Mouse (Mus musculus): ENCODE data around the gene Cfc1. TPM values are rescaled to one million over a fixed set of nuclear protein-coding genes. Genes with fewer than 3 reads are reported as not detected.
"Not testable (repeated sequence)": the region's sequence is repeated elsewhere in the genome, so short reads cannot be mapped to it uniquely, and the experiment has no call there.

Gene Cfc1
- total and polyA plus RNA-seq, 3 experiments: 0.11 TPM; not detected in 2

GRCm38 (mm10) chr1:34518259-34518658 lies 17.2 kb upstream of the Cfc1 start:
- no peak for TF ChIP-seq POLR2AphosphoS5 (IDR thresholded peaks at IDR 0.05; ENCODE audit: insufficient replicate concordance, low read depth, low read length)
- no peak for TF ChIP-seq GATA2 (IDR thresholded peaks at IDR 0.05; ENCODE audit: borderline replicate concordance, low read depth, low read length)
- TF ChIP-seq CTCF (IDR thresholded peaks at IDR 0.05; ENCODE audit: low read depth, low read length): no peak
- no peak for TF ChIP-seq GATA1 (IDR thresholded peaks at IDR 0.05; ENCODE audit: borderline replicate concordance, low read length)
- no peak for TF ChIP-seq TAL1 (conservative IDR thresholded peaks at IDR 0.05; ENCODE audit: low read depth, low read length)
- no peak overlapping the region for H3K4me3 ChIP-seq (ENCODE audit: low read depth, low read length)
- peaks cover 28% of the 10 kb centered on the region for H3K27me3 ChIP-seq (ENCODE audit: insufficient read depth, low read length)
- DNase-seq (ENCODE audit: low spot score) (no peak), ATAC-seq (ENCODE audit: extremely low read depth, insufficient number of reproducible peaks, low FRiP score, poor library complexity, severe bottlenecking) (no peak)
- no peaks in the 10 kb centered on the region for H3K9me3 ChIP-seq (replicated peaks)
- no peaks in the 10 kb centered on the region for H3K36me3 ChIP-seq (replicated peaks)
- H3K4me1 ChIP-seq (ENCODE audit: insufficient read depth, low read depth, low read length): peaks cover 22% of the 10 kb centered on the region

GRCm38 (mm10) chr1:34522205-34522849 lies 13.1 kb upstream of the Cfc1 start:
- ATAC-seq (ENCODE audit: extremely low read depth, insufficient number of reproducible peaks, low FRiP score, poor library complexity, severe bottlenecking) (no peak), DNase-seq (ENCODE audit: low spot score) (no peak)
- H3K27me3 ChIP-seq (ENCODE audit: insufficient read depth, low read length): peaks cover 30% of the 10 kb centered on the region
- no peak overlapping the region for H3K4me3 ChIP-seq (ENCODE audit: low read depth, low read length)
- no peaks in the 10 kb centered on the region; the same call in 1 of the 2 replicates for H3K4me1 ChIP-seq (ENCODE audit: insufficient read depth, low read depth, low read length)
- H3K9me3 ChIP-seq (replicated peaks): no peaks in the 10 kb centered on the region
- no peaks in the 10 kb centered on the region for H3K36me3 ChIP-seq (replicated peaks)
- no peak for TF ChIP-seq POLR2AphosphoS5 (IDR thresholded peaks at IDR 0.05; ENCODE audit: insufficient replicate concordance, low read depth, low read length)
- TF ChIP-seq CTCF (IDR thresholded peaks at IDR 0.05; ENCODE audit: low read depth, low read length): no peak
- TF ChIP-seq GATA1 (IDR thresholded peaks at IDR 0.05; ENCODE audit: borderline replicate concordance, low read length): no peak
- TF ChIP-seq GATA2 (IDR thresholded peaks at IDR 0.05; ENCODE audit: borderline replicate concordance, low read depth, low read length): no peak
- TF ChIP-seq TAL1 (conservative IDR thresholded peaks at IDR 0.05; ENCODE audit: low read depth, low read length): no peak

- Histone ChIP-seq H3K27me3 (ENCODE audit: insufficient read depth, low read length) (peaks cover 30% of the 10 kb centered on the region), H3K4me3 (ENCODE audit: low read depth, low read length) (no peak overlapping the region), H3K4me1 (ENCODE audit: insufficient read depth, low read depth, low read length) (no peaks in the 10 kb centered on the region; the same call in 1 of the 2 replicates), H3K9me3 (replicated peaks) (no peaks in the 10 kb centered on the region), H3K36me3 (replicated peaks) (no peaks in the 10 kb centered on the region)
- ATAC-seq (ENCODE audit: extremely low read depth, insufficient number of reproducible peaks, low FRiP score, poor library complexity, severe bottlenecking): no peak
- no peak for DNase-seq (ENCODE audit: low spot score)
- no peak for TF ChIP-seq GATA1 (IDR thresholded peaks at IDR 0.05; ENCODE audit: borderline replicate concordance, low read length)
Observed at GRCm38 (mm10) chr1:34522850-34523244, 12.6 kb upstream of the Cfc1 start.

DNA sequence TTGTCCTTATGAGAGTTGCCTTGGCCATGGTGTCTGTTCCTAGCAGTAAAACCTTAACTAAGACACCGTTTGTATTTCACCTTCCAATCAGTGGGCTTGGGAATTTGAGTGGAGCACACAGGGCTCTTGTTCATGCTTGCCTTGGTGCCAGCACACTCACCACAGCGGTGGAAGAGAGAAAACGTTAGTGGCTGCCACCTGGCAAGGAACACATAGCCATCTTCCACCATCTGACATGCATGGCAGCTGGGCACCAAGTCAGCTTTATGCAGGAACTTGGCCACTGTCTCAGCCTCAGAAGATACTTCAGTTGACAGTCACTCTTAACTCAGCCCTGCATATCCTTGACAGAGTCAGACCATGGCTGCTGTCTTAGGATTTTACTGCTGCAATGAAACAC lies 11.8 kb upstream of the Cfc1 start:
- peaks cover 32% of the 10 kb centered on the region for H3K27me3 ChIP-seq (ENCODE audit: insufficient read depth, low read length)
- ATAC-seq (ENCODE audit: extremely low read depth, insufficient number of reproducible peaks, low FRiP score, poor library complexity, severe bottlenecking): no peak
- no peaks in the 10 kb centered on the region for H3K9me3 ChIP-seq (replicated peaks)
- no peaks in the 10 kb centered on the region for H3K36me3 ChIP-seq (replicated peaks)
- no peak overlapping the region for H3K4me3 ChIP-seq (ENCODE audit: low read depth, low read length)
- no peaks in the 10 kb centered on the region; the same call in 1 of the 2 replicates for H3K4me1 ChIP-seq (ENCODE audit: insufficient read depth, low read depth, low read length)
- TF ChIP-seq TAL1 (conservative IDR thresholded peaks at IDR 0.05; ENCODE audit: low read depth, low read length) (no peak), GATA1 (IDR thresholded peaks at IDR 0.05; ENCODE audit: borderline replicate concordance, low read length) (no peak), CTCF (IDR thresholded peaks at IDR 0.05; ENCODE audit: low read depth, low read length) (no peak), GATA2 (IDR thresholded peaks at IDR 0.05; ENCODE audit: borderline replicate concordance, low read depth, low read length) (no peak), POLR2AphosphoS5 (IDR thresholded peaks at IDR 0.05; ENCODE audit: insufficient replicate concordance, low read depth, low read length) (no peak)
- no peak for DNase-seq (ENCODE audit: low spot score)

- H3K27me3 ChIP-seq (ENCODE audit: insufficient read depth, low read length): peaks cover 30% of the 10 kb centered on the region
- H3K36me3 ChIP-seq (replicated peaks); H3K4me1 ChIP-seq (ENCODE audit: insufficient read depth, low read depth, low read length); DNase-seq (ENCODE audit: low spot score); H3K4me3 ChIP-seq (ENCODE audit: low read depth, low read length); H3K9me3 ChIP-seq (replicated peaks); ATAC-seq (ENCODE audit: extremely low read depth, insufficient number of reproducible peaks, low FRiP score, poor library complexity, severe bottlenecking): not testable (repeated sequence)
Observed at GRCm38 (mm10) chr1:34534574-34534973, 874 bp upstream of the Cfc1 start.

DNA sequence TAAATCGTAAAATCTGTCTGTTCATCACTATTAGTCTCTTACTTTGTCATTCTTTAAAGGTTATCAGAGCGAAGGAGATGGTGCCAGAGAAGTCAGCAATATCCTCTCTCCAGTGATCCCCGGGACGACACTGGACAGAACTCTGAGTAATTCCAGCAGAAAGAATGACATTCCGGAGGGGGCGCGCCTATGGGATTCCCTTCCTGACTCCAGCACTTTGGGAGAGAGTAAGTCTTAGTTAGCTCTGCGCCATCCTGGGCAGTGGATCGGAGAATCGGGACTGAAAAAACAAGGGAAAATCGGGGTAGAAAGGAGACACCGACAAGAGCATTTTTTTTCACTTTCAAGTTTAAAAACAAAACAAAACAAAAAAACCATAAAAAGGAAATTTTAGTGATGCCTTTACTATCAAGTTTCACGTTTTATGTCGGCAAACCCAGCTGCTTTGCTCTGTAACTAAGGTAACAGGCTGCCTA lies 881 bp downstream of the Cfc1 start:
- DNase-seq (ENCODE audit: low spot score) (no peak), ATAC-seq (ENCODE audit: extremely low read depth, insufficient number of reproducible peaks, low FRiP score, poor library complexity, severe bottlenecking) (no peak)
- no peak overlapping the region for H3K4me3 ChIP-seq (ENCODE audit: low read depth, low read length)
- TF ChIP-seq GATA1 (IDR thresholded peaks at IDR 0.05; ENCODE audit: borderline replicate concordance, low read length) (no peak), CTCF (IDR thresholded peaks at IDR 0.05; ENCODE audit: low read depth, low read length) (no peak), GATA2 (IDR thresholded peaks at IDR 0.05; ENCODE audit: borderline replicate concordance, low read depth, low read length) (no peak), TAL1 (conservative IDR thresholded peaks at IDR 0.05; ENCODE audit: low read depth, low read length) (no peak), POLR2AphosphoS5 (IDR thresholded peaks at IDR 0.05; ENCODE audit: insufficient replicate concordance, low read depth, low read length) (no peak)
- no peaks in the 10 kb centered on the region for H3K9me3 ChIP-seq (replicated peaks)
- peaks cover 30% of the 10 kb centered on the region for H3K27me3 ChIP-seq (ENCODE audit: insufficient read depth, low read length)
- no peaks in the 10 kb centered on the region for H3K36me3 ChIP-seq (replicated peaks)
- peaks cover 5% of the 10 kb centered on the region; the same call in 1 of the 2 replicates for H3K4me1 ChIP-seq (ENCODE audit: insufficient read depth, low read depth, low read length)
